Mouse (Mus musculus) thymus, postnatal 10 days (tissue): ENCODE data around the gene Musk.
"Not testable (repeated sequence)": the region's sequence is repeated elsewhere in the genome, so short reads cannot be mapped to it uniquely, and the experiment has no call there.

Experiments
- DNase-seq, 2 experiments: peaks; one replicate each; pipeline ENCODE4 v3.0.0; 2021; ENCODE audit warnings: low spot score in 2 of 2

Musk gene

GRCm38 (mm10) chr4:58285687-58286086, at the start of gene Musk:
TSS of gene Musk (plus strand) at chr4:58285960.
- DNase-seq: no peak

- DNase-seq: no peak
These were observed 45.3 kb upstream of the Musk start for GRCm38 (mm10) chr4:58240416-58240815.

- no peak for DNase-seq
These were observed 40.2 kb upstream of the Musk start for GRCm38 (mm10) chr4:58245544-58245943.

- no peak for DNase-seq
These were observed 33.4 kb upstream of the Musk start for GRCm38 (mm10) chr4:58252381-58252780.

GRCm38 (mm10) chr4:58253410-58253809, 32.4 kb upstream of the Musk start:
- DNase-seq: peak in 1 of 2 experiments; percentile 25

GRCm38 (mm10) chr4:58260767-58261166, 25.0 kb upstream of the Musk start:
- DNase-seq: not testable (repeated sequence)

- peak in 1 of 2 experiments; percentile 6 for DNase-seq
These were observed 19.5 kb upstream of the Musk start for GRCm38 (mm10) chr4:58266294-58266693.

GRCm38 (mm10) chr4:58268897-58269542, 16.7 kb upstream of the Musk start:
- no peak for DNase-seq

- DNase-seq: no peak
These were observed 15.8 kb upstream of the Musk start for GRCm38 (mm10) chr4:58269961-58270360.

GRCm38 (mm10) chr4:58270956-58271355, 14.8 kb upstream of the Musk start:
- DNase-seq: no peak

- DNase-seq: no peak
These were observed 14.1 kb upstream of the Musk start for GRCm38 (mm10) chr4:58271504-58272162.

- no peak for DNase-seq
These were observed 10.4 kb upstream of the Musk start for GRCm38 (mm10) chr4:58275261-58275895.

GRCm38 (mm10) chr4:58278368-58278767, 7.4 kb upstream of the Musk start:
- DNase-seq: no peak

GRCm38 (mm10) chr4:58280121-58280520, 5.6 kb upstream of the Musk start:
- DNase-seq: no peak

- DNase-seq: no peak
These were observed 769 bp downstream of the Musk start for GRCm38 (mm10) chr4:58286368-58287090.

- DNase-seq: no peak
These were observed 3.0 kb downstream of the Musk start for GRCm38 (mm10) chr4:58288753-58289152.

- no peak for DNase-seq
These were observed 6.1 kb downstream of the Musk start for GRCm38 (mm10) chr4:58291828-58292227.

- DNase-seq: no peak
These were observed 7.3 kb downstream of the Musk start for GRCm38 (mm10) chr4:58293099-58293498.

GRCm38 (mm10) chr4:58303862-58304261, 18.1 kb downstream of the Musk start:
- no peak for DNase-seq

GRCm38 (mm10) chr4:58304564-58304963, 18.8 kb downstream of the Musk start:
- no peak for DNase-seq

- DNase-seq: no peak
These were observed 21.7 kb downstream of the Musk start for GRCm38 (mm10) chr4:58307421-58307820.

GRCm38 (mm10) chr4:58313344-58313743, 27.6 kb downstream of the Musk start:
- no peak for DNase-seq
